In genomic region chr13:116514640-116515311, GRCm38 (mm10) we compare ENCODE assay signal across 10 mouse cellular contexts.
DNase-seq lines count a peak whose midpoint lies in the region; ATAC-seq and TF ChIP-seq lines count a peak whose summit lies in the region.
"Had no signal": no experiment of that assay in that cellular context is flagged by ENCODE, and none has a peak within 500 bp of the region (broad histone marks: within the 10 kb centered on the region; RNA-seq: fewer than 3 reads in every experiment).

No protein-coding gene starts in this region.

- H3K4me3 ChIP-seq in heart, embryonic 12.5 days = no peak overlapping the region
- peak overlapping the region; percentile 34 for H3K4me3 ChIP-seq in hindbrain, embryonic 10.5 days
- no peak overlapping the region; the same call in 1 of the 2 replicates for H3K4me3 ChIP-seq in midbrain, embryonic 14.5 days (replicated peaks; ENCODE audit: low read depth, low read length)
- no peak overlapping the region for H3K4me3 ChIP-seq in kidney, adult 2 months (ENCODE audit: insufficient read depth, low read depth, low read length)
- no peak overlapping the region for H3K4me3 ChIP-seq in thymus, adult 2 months (ENCODE audit: control insufficient read depth, insufficient read depth, low read length)

- 27% methylated on average over 13 of the region's 13 CpGs for WGBS in heart, embryonic 12.5 days
- WGBS in hindbrain, embryonic 10.5 days = 5% methylated on average over 13 of the region's 13 CpGs
- WGBS in midbrain, embryonic 14.5 days = 2% methylated on average over 13 of the region's 13 CpGs
- WGBS in kidney, adult 2 months = 9% methylated on average over 13 of the region's 13 CpGs
- 44% methylated on average over 13 of the region's 13 CpGs for WGBS in thymus, adult 2 months

- no peaks in the 10 kb centered on the region for H3K36me3 ChIP-seq in heart, embryonic 12.5 days
- H3K36me3 ChIP-seq in hindbrain, embryonic 10.5 days = no peaks in the 10 kb centered on the region
- H3K36me3 ChIP-seq in midbrain, embryonic 14.5 days (ENCODE audit: control insufficient read depth, insufficient read depth, low read length) = no peaks in the 10 kb centered on the region
- no peaks in the 10 kb centered on the region for H3K36me3 ChIP-seq in kidney, adult 2 months (ENCODE audit: control insufficient read depth, insufficient read depth, low read length)
- H3K36me3 ChIP-seq in thymus, adult 2 months (ENCODE audit: control insufficient read depth, insufficient read depth, low read length) = no peaks in the 10 kb centered on the region

- H3K4me1 ChIP-seq in heart, embryonic 12.5 days (replicated peaks) = no peaks in the 10 kb centered on the region
- H3K4me1 ChIP-seq in hindbrain, embryonic 10.5 days (replicated peaks) = peaks cover 14% of the 10 kb centered on the region
- peaks cover 7% of the 10 kb centered on the region for H3K4me1 ChIP-seq in midbrain, embryonic 14.5 days (ENCODE audit: control insufficient read depth, insufficient read depth, low read length)
- no peaks in the 10 kb centered on the region for H3K4me1 ChIP-seq in kidney, adult 2 months (ENCODE audit: control insufficient read depth, insufficient read depth, low read length)
- H3K4me1 ChIP-seq in thymus, adult 2 months (replicated peaks; ENCODE audit: control insufficient read depth, insufficient read depth, low read length) = no peaks in the 10 kb centered on the region

- H3K9ac ChIP-seq in heart, embryonic 12.5 days = no peak overlapping the region
- no peak overlapping the region for H3K9ac ChIP-seq in midbrain, embryonic 14.5 days (replicated peaks; ENCODE audit: low read length)
- H3K9ac ChIP-seq: lung, embryonic 14.5 days had no signal

- no peaks in the 10 kb centered on the region for H3K27me3 ChIP-seq in heart, embryonic 12.5 days (replicated peaks)
- H3K27me3 ChIP-seq in hindbrain, embryonic 10.5 days (ENCODE audit: insufficient read depth, poor library complexity, severe bottlenecking) = peaks cover 14% of the 10 kb centered on the region
- H3K27me3 ChIP-seq in midbrain, embryonic 14.5 days (ENCODE audit: control insufficient read depth, insufficient read depth, low read length) = no peaks in the 10 kb centered on the region
- no peaks in the 10 kb centered on the region for H3K27me3 ChIP-seq in kidney, adult 2 months (replicated peaks; ENCODE audit: control insufficient read depth, insufficient read depth, low read length)
- no peaks in the 10 kb centered on the region for H3K27me3 ChIP-seq in thymus, adult 2 months (ENCODE audit: control insufficient read depth, insufficient read depth, low read length)

- DNase-seq in heart, adult 9 months (ENCODE audit: low spot score in 2 of 2) = no peak
- peak; percentile 65 for DNase-seq in embryo, embryonic 10.5 days (ENCODE audit: low spot score)
- peak; percentile 43 for DNase-seq in hindbrain, embryonic 10.5 days (ENCODE audit: low spot score)
- DNase-seq in midbrain, embryonic 14.5 days = peak; percentile 68
- no peak for DNase-seq in urinary bladder, postnatal 36 days (ENCODE audit: low spot score in 2 of 2)
- DNase-seq in kidney, adult 2 months = no peak
- DNase-seq in thymus, adult 2 months = no peak
- DNase-seq: cerebellum, adult 2 months; lung, embryonic 14.5 days had no signal

- TF ChIP-seq POLR2A in kidney, adult 2 months (IDR thresholded peaks at IDR 0.05; ENCODE audit: low read depth, low read length) = no peak
- TF ChIP-seq POLR2A in thymus, adult 2 months (IDR thresholded peaks at IDR 0.05; ENCODE audit: control insufficient read depth, extremely low read depth, insufficient read depth, low read length, poor library complexity) = no peak

- peak overlapping the region; percentile 52 for H3K4me2 ChIP-seq in heart, embryonic 12.5 days
- H3K4me2 ChIP-seq in midbrain, embryonic 14.5 days (ENCODE audit: low read length) = peak overlapping the region; percentile 52
- H3K4me2 ChIP-seq: lung, embryonic 14.5 days had no signal

- no peak for ATAC-seq in heart, embryonic 12.5 days (ENCODE audit: insufficient number of reproducible peaks, low FRiP score)
- peak; percentile 89 for ATAC-seq in midbrain, embryonic 14.5 days (ENCODE audit: low FRiP score, low TSS enrichment)

- H3K27ac ChIP-seq in heart, embryonic 12.5 days (ENCODE audit: poor library complexity, severe bottlenecking) = no peak overlapping the region
- peak overlapping the region; percentile 56; the same call in 1 of the 2 replicates for H3K27ac ChIP-seq in hindbrain, embryonic 10.5 days
- H3K27ac ChIP-seq in midbrain, embryonic 14.5 days (replicated peaks; ENCODE audit: low read depth, low read length) = no peak overlapping the region
- no peak overlapping the region for H3K27ac ChIP-seq in kidney, adult 2 months (ENCODE audit: insufficient read depth, low read depth, low read length)
- no peak overlapping the region for H3K27ac ChIP-seq in thymus, adult 2 months (ENCODE audit: control insufficient read depth, insufficient read depth, low read length)

- no peaks in the 10 kb centered on the region for H3K9me3 ChIP-seq in heart, embryonic 12.5 days (replicated peaks)
- no peaks in the 10 kb centered on the region for H3K9me3 ChIP-seq in hindbrain, embryonic 10.5 days
- no peaks in the 10 kb centered on the region for H3K9me3 ChIP-seq in midbrain, embryonic 14.5 days (ENCODE audit: control insufficient read depth, low read length)

- no peak for TF ChIP-seq CTCF in kidney, adult 2 months (conservative IDR thresholded peaks at IDR 0.05; ENCODE audit: insufficient read depth, insufficient read length, low read depth, low read length)
- TF ChIP-seq CTCF in thymus, adult 2 months (IDR thresholded peaks at IDR 0.05; ENCODE audit: borderline replicate concordance, control insufficient read depth, extremely low read depth, insufficient read depth, low read length, poor library complexity) = no peak

Comparison
In these comparisons a context has a peak if more than half of its experiments do, and no peak if none do; other contexts are left out.
1. DNase-seq: peak in embryo, embryonic 10.5 days (single experiment), hindbrain, embryonic 10.5 days (single experiment) and midbrain, embryonic 14.5 days (single experiment); none in heart, adult 9 months (0 of 2), urinary bladder, postnatal 36 days (0 of 2), kidney, adult 2 months (single experiment) and thymus, adult 2 months (single experiment).